Mouse (Mus musculus): ENCODE measurements around the gene Pabpc1l.

DNA sequence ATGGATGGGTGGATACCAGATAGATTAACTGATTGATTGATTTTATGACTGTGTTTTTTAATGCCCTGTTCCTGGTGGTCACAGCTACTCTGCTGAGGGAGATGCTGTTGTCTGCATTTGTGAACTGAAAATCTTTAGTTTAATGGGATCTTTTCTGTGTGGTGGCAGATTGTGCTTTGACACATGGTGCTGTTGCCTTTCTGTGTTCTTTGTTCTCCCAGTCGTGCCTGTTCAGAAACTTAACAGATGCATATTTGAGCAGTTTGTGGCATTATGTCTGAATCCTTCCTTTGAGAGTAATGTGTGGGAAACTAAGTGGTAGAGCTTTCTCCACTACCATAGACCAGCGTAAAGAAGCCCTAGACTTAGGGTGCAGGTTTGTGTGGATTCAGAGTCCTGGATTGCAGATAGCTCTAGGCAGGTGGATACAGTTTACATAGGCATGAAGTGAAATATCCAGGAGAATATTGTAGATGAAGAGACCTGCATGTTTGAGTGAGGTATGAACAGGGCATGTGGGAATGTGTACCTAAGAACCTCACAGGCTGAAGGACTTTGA is 17.2 kb upstream of the Pabpc1l start:
- TF ChIP-seq MAX (IDR thresholded peaks at IDR 0.05) (no peak), CTCF (IDR thresholded peaks at IDR 0.05; ENCODE audit: control insufficient read depth, insufficient read depth, insufficient read length) (no peak), USF1 (IDR thresholded peaks at IDR 0.05; ENCODE audit: low read depth) (no peak), MYOG (IDR thresholded peaks at IDR 0.05; ENCODE audit: control insufficient read depth, extremely low read depth, insufficient read length) (no peak), MYOD1 (IDR thresholded peaks at IDR 0.05; ENCODE audit: control insufficient read depth, insufficient read length, low read depth) (no peak), FOSL1 (IDR thresholded peaks at IDR 0.05; ENCODE audit: insufficient read depth, low read length, poor library complexity, severe bottlenecking) (no peak)
